8 mouse cellular contexts compared by ENCODE assay signal in the genomic region with DNA sequence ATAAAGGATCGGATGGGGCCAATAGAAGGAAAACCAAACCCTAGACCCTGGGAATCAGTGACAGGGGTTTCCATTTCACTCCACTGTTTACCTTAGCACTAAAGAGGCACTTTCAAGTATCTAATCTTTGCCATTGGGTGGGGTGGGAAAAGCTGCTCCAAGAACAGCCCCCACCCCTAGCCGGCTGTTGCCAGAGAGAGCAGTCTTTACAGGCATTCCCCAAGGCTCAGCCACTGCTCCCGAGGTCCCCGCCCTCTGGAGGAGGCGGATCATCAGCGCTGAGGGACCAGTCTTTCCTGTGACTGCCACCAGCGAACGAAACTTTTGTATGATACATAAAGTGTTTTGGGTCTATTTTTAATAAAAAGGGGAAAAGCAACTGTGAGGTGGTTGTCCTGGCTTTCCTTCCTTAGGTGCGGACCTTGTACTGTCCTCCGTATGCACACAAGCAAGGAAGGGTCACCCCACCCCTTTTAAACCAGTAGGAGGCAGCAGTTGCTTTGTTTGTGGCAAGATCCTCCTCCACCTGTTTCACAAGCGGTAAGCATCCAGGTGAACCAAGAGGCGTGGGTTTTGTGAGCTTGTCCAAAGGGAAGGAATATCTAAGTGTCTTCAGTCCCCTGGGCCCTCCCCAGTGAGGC. TPM values are rescaled to one million over a fixed set of nuclear protein-coding genes. Genes with fewer than 3 reads are reported as not detected.
DNase-seq lines count a peak whose midpoint lies in the region; ATAC-seq lines count a peak whose summit lies in the region.

No protein-coding gene starts in this region.

- H3K4me1 ChIP-seq in forebrain, embryonic 16.5 days (replicated peaks; ENCODE audit: control insufficient read depth, insufficient read depth, low read length) = peaks cover 69% of the 10 kb centered on the region
- peaks cover 78% of the 10 kb centered on the region for H3K4me1 ChIP-seq in kidney, embryonic 14.5 days (ENCODE audit: control insufficient read depth, insufficient read depth, low read length)

- H3K9me3 ChIP-seq in forebrain, embryonic 16.5 days (ENCODE audit: control insufficient read depth, low read length) = no peaks in the 10 kb centered on the region
- no peaks in the 10 kb centered on the region for H3K9me3 ChIP-seq in kidney, embryonic 14.5 days (ENCODE audit: control insufficient read depth, low read length)

- H3K27ac ChIP-seq in forebrain, embryonic 16.5 days (ENCODE audit: low read length) = no peak overlapping the region
- H3K27ac ChIP-seq in kidney, embryonic 14.5 days (ENCODE audit: low read depth, low read length) = peak overlapping the region; percentile 86

- no peaks in the 10 kb centered on the region for H3K27me3 ChIP-seq in forebrain, embryonic 16.5 days (replicated peaks; ENCODE audit: control insufficient read depth, insufficient read depth, low read length)
- no peaks in the 10 kb centered on the region for H3K27me3 ChIP-seq in kidney, embryonic 14.5 days (ENCODE audit: control insufficient read depth, insufficient read depth, low read length)

- no peak for ATAC-seq in forebrain, embryonic 16.5 days
- ATAC-seq in kidney, embryonic 14.5 days (ENCODE audit: low FRiP score, low TSS enrichment) = peak; percentile 4; the same call in 1 of the 2 replicates

- peak; percentile 48 for DNase-seq in adrenal gland, postnatal 14 days
- DNase-seq in adrenal gland, adult 18-20 months (ENCODE audit: low spot score in 2 of 2) = no peak
- peak; percentile 86 for DNase-seq in ES-CJ7 (ENCODE audit: low read depth, low spot score)
- DNase-seq in lung, postnatal 10 days = peak; percentile 62
- no peak for DNase-seq in frontal cortex, postnatal 14 days (ENCODE audit: low spot score in 2 of 2)
- DNase-seq in gastrocnemius, adult 8-10 months (ENCODE audit: low spot score in 2 of 2) = no peak

- H3K4me2 ChIP-seq in forebrain, embryonic 16.5 days (ENCODE audit: low read length) = peak overlapping the region; percentile 12; the same call in 1 of the 2 replicates
- peak overlapping the region; percentile 28 for H3K4me2 ChIP-seq in kidney, embryonic 14.5 days (replicated peaks; ENCODE audit: low read depth, low read length)

- WGBS in forebrain, embryonic 16.5 days = 3% methylated on average over 12 of the region's 12 CpGs
- WGBS in kidney, embryonic 14.5 days = 1% methylated on average over 12 of the region's 12 CpGs

- no peaks in the 10 kb centered on the region; the same call in 1 of the 2 replicates for H3K36me3 ChIP-seq in forebrain, embryonic 16.5 days (ENCODE audit: control insufficient read depth, insufficient read depth)
- peaks cover 18% of the 10 kb centered on the region for H3K36me3 ChIP-seq in kidney, embryonic 14.5 days (ENCODE audit: control insufficient read depth, insufficient read depth, low read length)

- H3K9ac ChIP-seq in forebrain, embryonic 16.5 days (replicated peaks; ENCODE audit: low read depth, low read length) = peak overlapping the region; percentile 4; the same call in 1 of the 2 replicates
- peak overlapping the region; percentile 23; the same call in 1 of the 2 replicates for H3K9ac ChIP-seq in kidney, embryonic 14.5 days (ENCODE audit: low read depth, low read length)

- no peak overlapping the region for H3K4me3 ChIP-seq in forebrain, embryonic 16.5 days (replicated peaks; ENCODE audit: low read length)
- peak overlapping the region; percentile 9 for H3K4me3 ChIP-seq in kidney, embryonic 14.5 days (ENCODE audit: low read length)

RNA-seq across cellular contexts. Expression of a gene that starts 4.5 kb away (rescaled TPM):
- total RNA-seq in adrenal gland, postnatal 14 days (2021) = 6.5 and 8.6 TPM in 2 replicates
- total RNA-seq in adrenal gland, adult 18-20 months (2021) = 1 to 10 TPM; 4.8 to 5.1 TPM
- polyA plus RNA-seq in forebrain, embryonic 16.5 days (2015; fragmentation: Nextera tagmentation; extraction: Ambion mirVana) = 21.8 and 24.7 TPM in 2 replicates
- polyA plus RNA-seq in kidney, embryonic 14.5 days (2014; fragmentation: Nextera tagmentation; extraction: Ambion mirVana) = 10.0 and 10.4 TPM in 2 replicates
- total RNA-seq in gastrocnemius, adult 8-10 months (2022) = under 1 TPM in 3 of 4 experiments, not detected in 1; 0.34 to 0.54 (median 0.54) TPM

RNA-seq across cellular contexts. Expression of a gene that starts 5.1 kb away (rescaled TPM):
- 5.2 and 5.3 TPM in 2 replicates for total RNA-seq in adrenal gland, postnatal 14 days (2021)
- 1 to 10 TPM; 1.5 to 1.8 TPM for total RNA-seq in adrenal gland, adult 18-20 months (2021)
- 3.9 and 4.9 TPM in 2 replicates for polyA plus RNA-seq in forebrain, embryonic 16.5 days (2015; fragmentation: Nextera tagmentation; extraction: Ambion mirVana)
- polyA plus RNA-seq in kidney, embryonic 14.5 days (2014; fragmentation: Nextera tagmentation; extraction: Ambion mirVana) = 5.6 and 14.9 TPM in 2 replicates
- under 1 TPM in 1 of 4 experiments, not detected in 3; 0.60 TPM for total RNA-seq in gastrocnemius, adult 8-10 months (2022)

RNA-seq across cellular contexts. Expression of a gene that starts 11.2 kb away (rescaled TPM):
- total RNA-seq in adrenal gland, postnatal 14 days (2021) = 14.5 and 15.7 TPM in 2 replicates
- 10 to 100 TPM; 13.4 to 15.3 TPM for total RNA-seq in adrenal gland, adult 18-20 months (2021)
- polyA plus RNA-seq in forebrain, embryonic 16.5 days (2015; fragmentation: Nextera tagmentation; extraction: Ambion mirVana) = 28.1 and 28.8 TPM in 2 replicates
- polyA plus RNA-seq in kidney, embryonic 14.5 days (2014; fragmentation: Nextera tagmentation; extraction: Ambion mirVana) = 33.2 and 34.5 TPM in 2 replicates
- total RNA-seq in gastrocnemius, adult 8-10 months (2022) = 1 to 10 TPM; 3.7 to 4.3 (median 4.1) TPM

RNA-seq across cellular contexts. Expression of a gene that starts 23.4 kb away (rescaled TPM):
- total RNA-seq in adrenal gland, postnatal 14 days (2021) = 52.8 and 58.1 TPM in 2 replicates
- total RNA-seq in adrenal gland, adult 18-20 months (2021) = 10 to 100 TPM; 62.0 to 70.2 TPM
- polyA plus RNA-seq in forebrain, embryonic 16.5 days (2015; fragmentation: Nextera tagmentation; extraction: Ambion mirVana) = 19.4 and 20.1 TPM in 2 replicates
- 41.0 and 48.8 TPM in 2 replicates for polyA plus RNA-seq in kidney, embryonic 14.5 days (2014; fragmentation: Nextera tagmentation; extraction: Ambion mirVana)
- 100 to 1,000 TPM in 1 of 4 experiments, 10 to 100 TPM in 3; 78.4 to 100 (median 81.7) TPM for total RNA-seq in gastrocnemius, adult 8-10 months (2022)

RNA-seq across cellular contexts. Expression of a gene that starts 36.9 kb away (rescaled TPM):
- total RNA-seq in adrenal gland, postnatal 14 days (2021) = 73.1 and 93.2 TPM in 2 replicates
- total RNA-seq in adrenal gland, adult 18-20 months (2021) = 100 to 1,000 TPM in 1 of 2 experiments, 10 to 100 TPM in 1; 78.6 to 115 TPM
- 25.0 and 26.9 TPM in 2 replicates for polyA plus RNA-seq in forebrain, embryonic 16.5 days (2015; fragmentation: Nextera tagmentation; extraction: Ambion mirVana)
- polyA plus RNA-seq in kidney, embryonic 14.5 days (2014; fragmentation: Nextera tagmentation; extraction: Ambion mirVana) = 81.7 and 85.8 TPM in 2 replicates
- 10 to 100 TPM; 22.0 to 55.1 (median 36.1) TPM for total RNA-seq in gastrocnemius, adult 8-10 months (2022)

Comparison
In these comparisons a context has a peak if more than half of its experiments do, and no peak if none do; other contexts are left out.
1. DNase-seq: peak in adrenal gland, postnatal 14 days (single experiment), ES-CJ7 (single experiment) and lung, postnatal 10 days (single experiment); none in adrenal gland, adult 18-20 months (0 of 2), frontal cortex, postnatal 14 days (0 of 2) and gastrocnemius, adult 8-10 months (0 of 2).